Mouse (Mus musculus) MEL (cell line): ENCODE results near the gene BC051142. TPM values are rescaled to one million over a fixed set of nuclear protein-coding genes. Genes with fewer than 3 reads are reported as not detected.

Experiments used
- DNase-seq: peaks from one replicate; pipeline ENCODE4 v3.0.0; 2011; ENCODE audit warnings: low read depth, low spot score
- H3K27ac ChIP-seq: 2 replicates; pipeline ENCODE4 v1.5.1; 2012; ENCODE audit warnings: low read depth, mild to moderate bottlenecking, control low read depth, low read length, moderate library complexity; ENCODE audit not compliant: control insufficient read depth
- H3K27me3 ChIP-seq, 2 experiments: fragments of 150-350 bp in 1 of 2; sonication (generic) in 1 of 2; 2 replicates each; pipeline ENCODE4 v1.6.1; 2012; ENCODE audit warnings: low read length in 2 of 2, mild to moderate bottlenecking in 2 of 2, improper control_type of control experiment in 1 of 2, moderate library complexity in 1 of 2; ENCODE audit not compliant: insufficient read depth in 2 of 2, control insufficient read depth in 1 of 2
- H3K36me3 ChIP-seq, 2 experiments: 2 replicates each; pipeline ENCODE4 v1.6.1; 2012 to 2014; ENCODE audit warnings: low read length in 2 of 2, improper control_type of control experiment in 1 of 2, inconsistent platforms in 1 of 2, mild to moderate bottlenecking in 1 of 2; ENCODE audit not compliant: insufficient read depth in 2 of 2, control insufficient read depth in 1 of 2
- H3K4me1 ChIP-seq, 2 experiments: fragments of 150-350 bp in 1 of 2; sonication (generic) in 1 of 2; 2 replicates each; pipeline ENCODE4 v1.6.1; 2012; ENCODE audit warnings: low read length in 2 of 2, improper control_type of control experiment in 1 of 2, mild to moderate bottlenecking in 1 of 2; ENCODE audit not compliant: insufficient read depth in 2 of 2, control insufficient read depth in 1 of 2
- H3K4me3 ChIP-seq, 2 experiments: fragments of 150-350 bp in 1 of 2; sonication (generic) in 1 of 2; 2 replicates each; pipeline ENCODE4 v1.5.1; 2012; ENCODE audit warnings: low read depth in 2 of 2, low read length in 2 of 2, mild to moderate bottlenecking in 2 of 2, moderate library complexity in 2 of 2, control low read depth in 1 of 2, improper control_type of control experiment in 1 of 2; ENCODE audit not compliant: control insufficient read depth in 1 of 2, insufficient read depth in 1 of 2
- H3K79me2 ChIP-seq: 2 replicates; pipeline ENCODE4 v1.6.1; 2012; ENCODE audit warnings: mild to moderate bottlenecking, low read length, moderate library complexity; ENCODE audit not compliant: control insufficient read depth, poor library complexity, insufficient read depth
- H3K9ac ChIP-seq: 2 replicates; pipeline ENCODE4 v1.6.1; 2012; ENCODE audit warnings: low read depth, mild to moderate bottlenecking, control low read depth, low read length, moderate library complexity; ENCODE audit not compliant: control insufficient read depth, poor library complexity, severe bottlenecking
- H3K9me3 ChIP-seq: fragments of 150-350 bp; sonication (generic); replicated peaks from 2 replicates; pipeline ENCODE4 v1.6.1; 2012; ENCODE audit warnings: mild to moderate bottlenecking, low read length, improper control_type of control experiment, moderate library complexity; ENCODE audit not compliant: insufficient read depth
- BHLHE40 ChIP-seq: IDR thresholded peaks from 2 replicates; pipeline ENCODE4 v1.6.1; 2012; ENCODE audit warnings: low read depth, mild to moderate bottlenecking, inconsistent platforms, low read length, improper control_type of control experiment, borderline replicate concordance
- CHD1 ChIP-seq: IDR thresholded peaks from 2 replicates; pipeline ENCODE4 v1.6.1; 2012; ENCODE audit warnings: low read depth, mild to moderate bottlenecking, inconsistent platforms, low read length, improper control_type of control experiment
- E2F4 ChIP-seq: IDR thresholded peaks from 2 replicates; pipeline ENCODE4 v1.6.1; 2011; ENCODE audit warnings: low read depth, low read length, improper control_type of control experiment, borderline replicate concordance
- ETS1 ChIP-seq: IDR thresholded peaks from 2 replicates; pipeline ENCODE4 v1.6.1; 2012; ENCODE audit warnings: low read depth, mild to moderate bottlenecking, inconsistent platforms, low read length, improper control_type of control experiment, moderate library complexity
- GABPA ChIP-seq: IDR thresholded peaks from 2 replicates; pipeline ENCODE4 v1.6.1; 2012; ENCODE audit warnings: low read depth, mild to moderate bottlenecking, inconsistent platforms, low read length, improper control_type of control experiment, moderate library complexity
- HCFC1 ChIP-seq: IDR thresholded peaks from 2 replicates; pipeline ENCODE4 v1.6.1; 2012; ENCODE audit warnings: low read depth, mild to moderate bottlenecking, inconsistent platforms, low read length, improper control_type of control experiment, moderate library complexity
- JUND ChIP-seq: IDR thresholded peaks from 2 replicates; pipeline ENCODE4 v1.6.1; 2011; ENCODE audit warnings: low read depth, mild to moderate bottlenecking, improper control_type of control experiment, low read length
- MAX ChIP-seq: IDR thresholded peaks from 2 replicates; pipeline ENCODE4 v1.6.1; 2011; ENCODE audit warnings: low read length, improper control_type of control experiment
- MAZ ChIP-seq: IDR thresholded peaks from 2 replicates; pipeline ENCODE4 v1.6.1; 2012; ENCODE audit warnings: low read depth, mild to moderate bottlenecking, inconsistent platforms, low read length, improper control_type of control experiment
- MEF2A ChIP-seq: IDR thresholded peaks from 2 replicates; pipeline ENCODE4 v1.6.1; 2014; ENCODE audit warnings: low read depth, mild to moderate bottlenecking, inconsistent platforms, low read length, improper control_type of control experiment; ENCODE audit not compliant: poor library complexity, insufficient replicate concordance, severe bottlenecking; ENCODE audit errors: extremely low read depth
- MYB ChIP-seq: IDR thresholded peaks from 2 replicates; pipeline ENCODE4 v1.6.1; 2011; ENCODE audit warnings: mild to moderate bottlenecking, low read depth, low read length, improper control_type of control experiment
- MYC ChIP-seq: IDR thresholded peaks from 2 replicates; pipeline ENCODE4 v1.6.1; 2011; ENCODE audit warnings: low read depth, mild to moderate bottlenecking, low read length, improper control_type of control experiment, moderate library complexity
- NELFE ChIP-seq: IDR thresholded peaks from 2 replicates; pipeline ENCODE4 v1.6.1; 2011; ENCODE audit warnings: low read depth, low read length, improper control_type of control experiment
- NRF1 ChIP-seq: IDR thresholded peaks from 2 replicates; pipeline ENCODE4 v1.6.1; 2014; ENCODE audit warnings: low read depth, mild to moderate bottlenecking, inconsistent platforms, low read length, improper control_type of control experiment, moderate library complexity; ENCODE audit not compliant: poor library complexity, insufficient read depth, severe bottlenecking
- POLR2AphosphoS2 ChIP-seq: IDR thresholded peaks from 2 replicates; pipeline ENCODE4 v1.6.1; 2011; ENCODE audit warnings: low read length, improper control_type of control experiment
- POLR2AphosphoS5 ChIP-seq: IDR thresholded peaks from 2 replicates; pipeline ENCODE4 v1.6.1; 2012; ENCODE audit warnings: low read depth, borderline replicate concordance, mild to moderate bottlenecking, inconsistent platforms, low read length, moderate library complexity, mixed read lengths
- SIN3A ChIP-seq: IDR thresholded peaks from 2 replicates; pipeline ENCODE4 v1.6.1; 2012; ENCODE audit warnings: low read length, improper control_type of control experiment, inconsistent platforms
- SMC3 ChIP-seq: IDR thresholded peaks from 2 replicates; pipeline ENCODE4 v1.6.1; 2011; ENCODE audit warnings: low read depth, low read length, improper control_type of control experiment
- TBP ChIP-seq: IDR thresholded peaks from 2 replicates; pipeline ENCODE4 v1.8.0; 2011; ENCODE audit warnings: low read depth, low read length, improper control_type of control experiment
- TCF12 ChIP-seq: IDR thresholded peaks from 2 replicates; pipeline ENCODE4 v1.6.1; 2014; ENCODE audit warnings: low read depth, mild to moderate bottlenecking, inconsistent platforms, low read length, improper control_type of control experiment, moderate library complexity
- ZKSCAN1 ChIP-seq: IDR thresholded peaks from 2 replicates; pipeline ENCODE4 v1.6.1; 2012; ENCODE audit warnings: low read depth, mild to moderate bottlenecking, inconsistent platforms, low read length, improper control_type of control experiment, moderate library complexity
- ZNF384 ChIP-seq: IDR thresholded peaks from 2 replicates; pipeline ENCODE4 v1.6.1; 2012; ENCODE audit warnings: low read depth, mild to moderate bottlenecking, inconsistent platforms, low read length, improper control_type of control experiment
- polyA plus RNA-seq, 2 experiments: library from polyadenylated mRNA; stranded (reverse) in 1 of 2; unstranded in 1 of 2; fragments of >175 nt in 1 of 2; fragments of >200 nt in 1 of 2; gene quantifications; 2 replicates each; pipeline versions ENCODE4 v1.2.1 to v1.2.4; 2012; ENCODE audit warnings: low replicate concordance in 2 of 2, low read depth in 1 of 2; ENCODE audit not compliant: insufficient read length in 2 of 2, insufficient read depth in 1 of 2, missing spikeins in 1 of 2
- total RNA-seq: library from RNA; depleted of rRNA; stranded (reverse); fragments of 300-350 nt; gene quantifications from 2 replicates; pipeline ENCODE4 v1.2.3, GENCODE M21; 2012

BC051142 gene
- total and polyA plus RNA-seq, 3 experiments: 0.06 TPM; not detected in 2

- Histone ChIP-seq H3K9ac (no peak overlapping the region), H3K4me3 (no peak overlapping the region), H3K4me1 (no peaks in the 10 kb centered on the region), H3K9me3 (no peaks in the 10 kb centered on the region), H3K27ac (no peak overlapping the region), H3K79me2 (no peaks in the 10 kb centered on the region), H3K27me3 (peaks cover 0 to 3% of the 10 kb centered on the region in 2 experiments; a peak in 2 of 4 replicates), H3K36me3 (no peaks in the 10 kb centered on the region)
- TF ChIP-seq BHLHE40 (no peak), HCFC1 (no peak), NELFE (no peak)
- DNase-seq: no peak
These were observed 21.0 kb upstream of the BC051142 start for GRCm38 (mm10) chr17:34377450-34378209.

DNA sequence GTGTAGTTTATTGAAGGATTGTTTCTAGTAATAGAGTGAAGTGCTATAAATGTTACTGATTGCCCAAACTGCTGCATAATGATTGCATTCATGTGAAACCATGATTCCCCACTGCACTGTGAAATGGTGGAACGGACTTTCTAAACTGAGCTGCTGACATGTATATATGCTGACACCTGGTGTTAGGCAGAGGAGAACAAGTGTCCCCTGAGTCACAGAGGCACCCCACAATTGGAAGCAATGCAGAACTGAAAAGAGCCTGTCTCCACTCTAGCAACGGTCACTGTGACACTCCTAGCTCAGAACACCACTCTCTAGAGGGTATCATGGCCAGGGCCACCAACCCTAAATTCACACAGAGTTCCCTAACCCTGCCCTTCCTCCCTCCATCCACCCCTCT is 19.9 kb upstream of the BC051142 start:
- Histone ChIP-seq H3K9ac (no peak overlapping the region), H3K27ac (no peak overlapping the region), H3K36me3 (no peaks in the 10 kb centered on the region), H3K4me1 (no peaks in the 10 kb centered on the region), H3K27me3 (no peaks in the 10 kb centered on the region), H3K4me3 (no peak overlapping the region), H3K9me3 (no peaks in the 10 kb centered on the region), H3K79me2 (no peaks in the 10 kb centered on the region)
- no peak for TF ChIP-seq CHD1
- no peak for TF ChIP-seq E2F4
- TF ChIP-seq GABPA: no peak
- no peak for TF ChIP-seq SIN3A
- no peak for TF ChIP-seq ZNF384
- no peak for TF ChIP-seq MAZ
- TF ChIP-seq NRF1: no peak
- no peak for TF ChIP-seq POLR2AphosphoS2
- no peak for TF ChIP-seq JUND
- TF ChIP-seq MAX: no peak
- TF ChIP-seq SMC3: no peak
- TF ChIP-seq MEF2A: no peak
- TF ChIP-seq MYC: no peak
- no peak for TF ChIP-seq ETS1
- no peak for TF ChIP-seq POLR2AphosphoS5
- TF ChIP-seq TBP: no peak
- TF ChIP-seq TCF12: no peak
- no peak for TF ChIP-seq MYB
- TF ChIP-seq ZKSCAN1: no peak
- DNase-seq: no peak
